Mouse (Mus musculus): Measurements from ENCODE around the gene Cldn11. TPM values are rescaled to one million over a fixed set of nuclear protein-coding genes. Genes with fewer than 3 reads are reported as not detected.
"Not testable (repeated sequence)": the region's sequence is repeated elsewhere in the genome, so short reads cannot be mapped to it uniquely, and the experiment has no call there.

Cldn11 gene
- polyA plus RNA-seq, 1 experiment: 337 TPM

DNA sequence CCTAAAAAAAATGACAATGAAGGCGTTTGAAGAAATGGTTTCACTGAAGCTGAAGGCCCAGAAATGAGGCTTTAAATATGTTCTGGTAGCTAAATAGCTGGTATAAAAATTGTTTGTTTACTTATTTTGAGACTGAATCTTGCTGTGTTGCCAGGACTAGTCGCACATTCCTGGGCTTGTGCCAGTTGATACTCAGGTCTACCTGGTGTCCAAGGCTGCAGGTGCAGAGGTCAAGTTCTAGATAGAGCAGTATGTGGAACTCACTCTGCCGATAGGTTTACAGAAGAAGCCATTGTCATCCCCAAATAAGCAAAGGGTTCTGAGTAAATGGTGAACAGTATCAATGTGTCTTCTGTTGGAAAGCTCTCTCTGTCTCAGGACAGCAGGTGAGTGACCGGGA is 8.1 kb upstream of the Cldn11 start:
- no peak overlapping the region for H3K27ac ChIP-seq (ENCODE audit: insufficient read depth, low read length)
- H3K27me3 ChIP-seq (ENCODE audit: control insufficient read depth, insufficient read depth, low read length): no peaks in the 10 kb centered on the region
- TF ChIP-seq POLR2A (IDR thresholded peaks at IDR 0.05; ENCODE audit: borderline replicate concordance, insufficient read depth, low read length): no peak
- no peak for TF ChIP-seq CTCF (IDR thresholded peaks at IDR 0.05; ENCODE audit: borderline replicate concordance, insufficient read depth, low read depth, low read length)
- no peak for DNase-seq
- no peaks in the 10 kb centered on the region for H3K4me1 ChIP-seq (ENCODE audit: control insufficient read depth, insufficient read depth, low read length)
- no peak overlapping the region for H3K4me3 ChIP-seq (replicated peaks; ENCODE audit: insufficient read depth, low read depth, low read length)
- WGBS: 77% methylated on average over 4 of the region's 4 CpGs

DNA sequence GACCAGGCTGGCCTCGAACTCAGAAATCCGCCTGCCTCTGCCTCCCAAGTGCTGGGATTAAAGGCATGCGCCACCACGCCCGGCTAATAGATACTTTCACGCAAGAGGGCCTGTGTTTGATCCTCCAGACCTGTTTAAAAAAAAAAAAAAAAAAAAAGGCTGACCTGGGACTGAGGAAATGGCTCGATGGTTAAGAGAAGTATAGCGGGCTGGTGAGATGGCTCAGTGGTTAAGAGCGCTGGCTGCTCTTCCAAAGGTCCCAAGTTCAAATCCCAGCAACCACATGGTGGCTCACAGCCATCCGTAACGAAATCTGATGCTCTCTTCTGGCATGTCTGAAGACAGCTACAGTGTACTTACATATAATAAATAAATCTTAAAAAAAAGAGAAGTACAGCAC is 4.5 kb upstream of the Cldn11 start:
- H3K27ac ChIP-seq (ENCODE audit: insufficient read depth, low read length); DNase-seq; H3K27me3 ChIP-seq (ENCODE audit: control insufficient read depth, insufficient read depth, low read length); H3K4me3 ChIP-seq (replicated peaks; ENCODE audit: insufficient read depth, low read depth, low read length); H3K4me1 ChIP-seq (ENCODE audit: control insufficient read depth, insufficient read depth, low read length): not testable (repeated sequence)
- 86% methylated on average over 11 of the region's 11 CpGs for WGBS

DNA sequence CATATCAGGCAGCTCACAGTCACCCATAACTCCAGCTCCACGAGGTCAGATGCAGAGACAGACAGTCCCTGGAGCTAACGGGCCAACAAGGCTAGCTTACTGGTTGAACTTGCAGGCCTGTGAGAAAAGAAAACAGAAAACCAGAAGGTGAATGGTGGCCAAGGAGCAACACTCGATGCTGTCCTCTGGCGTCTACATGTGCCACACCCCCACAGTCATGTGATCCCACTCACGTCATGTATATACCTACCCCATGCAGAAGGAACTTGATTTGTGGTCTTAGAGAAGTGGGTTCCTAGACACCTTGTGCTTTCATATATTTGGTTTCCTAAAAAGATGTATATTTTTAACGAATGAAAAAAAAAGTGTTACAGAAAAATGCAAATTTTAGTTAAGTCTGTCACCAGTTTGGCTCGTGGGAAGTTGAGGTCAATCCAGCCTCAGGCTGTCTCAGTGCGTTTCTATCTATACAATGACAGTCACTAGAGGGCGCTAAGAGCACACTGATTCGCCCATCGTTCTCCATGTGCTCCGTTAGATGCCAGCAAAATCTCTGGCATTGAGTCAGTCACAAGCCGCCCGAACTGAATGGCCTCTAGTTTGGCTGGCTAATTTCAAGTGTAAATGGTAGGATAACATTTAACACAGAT is 4.0 kb upstream of the Cldn11 start:
- H3K4me1 ChIP-seq (ENCODE audit: control insufficient read depth, insufficient read depth, low read length): no peaks in the 10 kb centered on the region
- peak; percentile 74 to 81 for DNase-seq
- peaks cover 1% of the 10 kb centered on the region; the same call in 1 of the 2 replicates for H3K27me3 ChIP-seq (ENCODE audit: control insufficient read depth, insufficient read depth, low read length)
- TF ChIP-seq CTCF (IDR thresholded peaks at IDR 0.05; ENCODE audit: borderline replicate concordance, insufficient read depth, low read depth, low read length): peak; percentile 96
- TF ChIP-seq POLR2A (IDR thresholded peaks at IDR 0.05; ENCODE audit: borderline replicate concordance, insufficient read depth, low read length): no peak
- H3K4me3 ChIP-seq (replicated peaks; ENCODE audit: insufficient read depth, low read depth, low read length): no peak overlapping the region
- 12% methylated on average over 14 of the region's 14 CpGs for WGBS
- H3K27ac ChIP-seq (ENCODE audit: insufficient read depth, low read length): no peak overlapping the region

DNA sequence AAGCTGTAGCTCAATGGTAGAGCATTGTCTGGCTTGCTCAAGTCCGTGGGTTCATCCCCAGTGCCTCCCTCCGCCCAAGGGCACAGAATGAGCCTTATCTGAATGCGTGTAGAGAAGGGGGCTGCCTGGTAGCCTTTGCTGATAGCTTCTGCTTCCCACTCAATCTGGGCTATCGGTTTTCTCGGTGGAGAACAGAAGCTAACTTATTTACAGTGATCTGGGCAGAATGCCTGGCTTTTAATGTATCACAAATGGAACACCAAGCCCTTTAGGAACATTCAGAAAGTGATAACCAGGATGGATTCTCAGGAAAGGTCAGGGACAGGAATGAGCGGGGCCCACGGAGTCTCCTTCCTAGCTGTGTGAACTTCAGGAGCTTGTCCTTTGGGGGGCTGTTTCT is 1.1 kb upstream of the Cldn11 start:
- Histone ChIP-seq H3K27me3 (ENCODE audit: control insufficient read depth, insufficient read depth, low read length) (peaks cover 1% of the 10 kb centered on the region; the same call in 1 of the 2 replicates), H3K4me3 (replicated peaks; ENCODE audit: insufficient read depth, low read depth, low read length) (no peak overlapping the region), H3K27ac (ENCODE audit: insufficient read depth, low read length) (no peak overlapping the region), H3K4me1 (ENCODE audit: control insufficient read depth, insufficient read depth, low read length) (no peaks in the 10 kb centered on the region)
- no peak for DNase-seq
- 93% methylated on average over 7 of the region's 7 CpGs for WGBS
- TF ChIP-seq POLR2A (IDR thresholded peaks at IDR 0.05; ENCODE audit: borderline replicate concordance, insufficient read depth, low read length) (no peak), CTCF (IDR thresholded peaks at IDR 0.05; ENCODE audit: borderline replicate concordance, insufficient read depth, low read depth, low read length) (no peak)

DNA sequence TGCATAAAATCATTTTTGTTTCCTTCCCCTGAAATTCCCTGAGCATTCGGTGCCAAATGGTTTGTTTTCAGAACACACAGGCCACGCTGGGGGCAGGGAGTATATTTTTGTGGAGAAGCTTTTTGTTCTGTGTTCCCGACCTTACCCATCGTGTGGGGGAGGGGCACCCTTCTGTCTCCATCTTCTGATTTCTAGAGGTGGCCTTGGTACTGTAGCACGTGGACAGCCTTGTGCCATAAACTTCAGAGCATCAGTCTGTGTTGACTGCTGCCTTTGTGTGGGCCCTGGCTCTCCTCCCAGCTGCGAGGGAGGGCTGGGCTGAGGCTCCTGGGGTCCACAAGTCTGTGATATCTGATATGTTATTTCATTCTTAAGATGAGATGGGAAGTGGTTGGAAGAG is 2.4 kb downstream of the Cldn11 start:
- no peak overlapping the region for H3K27ac ChIP-seq (ENCODE audit: insufficient read depth, low read length)
- WGBS: 35% methylated on average over 6 of the region's 6 CpGs

DNA sequence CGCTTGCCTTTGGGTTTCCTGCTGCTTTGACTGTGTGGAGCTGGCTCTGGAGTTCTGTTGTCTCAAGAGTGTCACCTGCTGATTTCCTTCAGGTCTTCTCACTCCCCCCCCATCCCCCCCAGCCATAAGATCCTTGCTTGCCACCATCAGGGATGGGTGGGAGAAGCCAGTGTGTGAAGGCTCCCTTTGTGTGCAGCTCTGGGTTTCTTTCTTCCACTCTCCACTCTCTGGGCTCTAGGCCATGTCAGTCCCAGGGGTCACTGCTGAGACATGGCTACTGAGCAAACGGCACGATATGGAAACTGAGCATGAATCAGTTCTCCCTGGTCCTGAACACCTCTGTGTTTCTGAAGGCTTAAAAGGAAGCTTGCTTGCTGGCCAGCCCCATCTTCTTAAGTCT is 6.4 kb downstream of the Cldn11 start:
- Histone ChIP-seq H3K4me3 (replicated peaks; ENCODE audit: insufficient read depth, low read depth, low read length) (no peak overlapping the region), H3K4me1 (ENCODE audit: control insufficient read depth, insufficient read depth, low read length) (peaks cover 7% of the 10 kb centered on the region), H3K27ac (ENCODE audit: insufficient read depth, low read length) (0 out of 2 replicates have a peak overlapping the region, but pooled peaks have one; percentile 27), H3K27me3 (ENCODE audit: control insufficient read depth, insufficient read depth, low read length) (no peaks in the 10 kb centered on the region)
- TF ChIP-seq POLR2A (IDR thresholded peaks at IDR 0.05; ENCODE audit: borderline replicate concordance, insufficient read depth, low read length) (no peak), CTCF (IDR thresholded peaks at IDR 0.05; ENCODE audit: borderline replicate concordance, insufficient read depth, low read depth, low read length) (no peak)
- 2% methylated on average over 3 of the region's 3 CpGs for WGBS
- no peak for DNase-seq

More for the DNA sequence above, 2.4 kb downstream of the Cldn11 start:
- peak in 1 of 2 experiments; percentile 22 for DNase-seq
- H3K4me3 ChIP-seq (replicated peaks; ENCODE audit: insufficient read depth, low read depth, low read length): no peak overlapping the region
- TF ChIP-seq CTCF (IDR thresholded peaks at IDR 0.05; ENCODE audit: borderline replicate concordance, insufficient read depth, low read depth, low read length): no peak
- no peak for TF ChIP-seq POLR2A (IDR thresholded peaks at IDR 0.05; ENCODE audit: borderline replicate concordance, insufficient read depth, low read length)
- peaks cover 1% of the 10 kb centered on the region; the same call in 1 of the 2 replicates for H3K27me3 ChIP-seq (ENCODE audit: control insufficient read depth, insufficient read depth, low read length)
- H3K4me1 ChIP-seq (ENCODE audit: control insufficient read depth, insufficient read depth, low read length): peaks cover 7% of the 10 kb centered on the region

DNA sequence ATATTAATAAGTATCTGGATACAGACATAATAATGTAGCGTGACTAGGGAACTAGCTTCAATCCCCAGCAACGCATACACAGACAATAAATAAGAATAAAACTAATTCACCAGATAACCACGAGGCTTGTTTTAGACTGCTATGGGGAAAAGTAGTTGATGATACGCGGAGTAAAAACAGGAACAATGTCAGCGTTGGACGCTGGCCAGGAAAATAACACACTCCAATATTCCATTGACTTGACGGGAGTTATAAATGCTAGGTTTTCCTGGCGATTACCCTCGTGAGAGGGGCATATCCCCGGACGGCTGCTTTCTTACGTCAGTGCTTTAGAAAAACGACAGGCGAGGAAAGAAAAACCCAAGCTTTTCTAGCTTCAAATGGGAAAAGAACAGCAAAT is 8.1 kb downstream of the Cldn11 start:
- no peak for TF ChIP-seq POLR2A (IDR thresholded peaks at IDR 0.05; ENCODE audit: borderline replicate concordance, insufficient read depth, low read length)
- TF ChIP-seq CTCF (IDR thresholded peaks at IDR 0.05; ENCODE audit: borderline replicate concordance, insufficient read depth, low read depth, low read length): no peak
- no peak for DNase-seq
- no peaks in the 10 kb centered on the region for H3K27me3 ChIP-seq (ENCODE audit: control insufficient read depth, insufficient read depth, low read length)
- peaks cover 7% of the 10 kb centered on the region for H3K4me1 ChIP-seq (ENCODE audit: control insufficient read depth, insufficient read depth, low read length)
- WGBS: 53% methylated on average over 15 of the region's 15 CpGs
- H3K27ac ChIP-seq (ENCODE audit: insufficient read depth, low read length): no peak overlapping the region
- no peak overlapping the region for H3K4me3 ChIP-seq (replicated peaks; ENCODE audit: insufficient read depth, low read depth, low read length)

- Histone ChIP-seq H3K27me3 (ENCODE audit: control insufficient read depth, insufficient read depth, low read length) (no peaks in the 10 kb centered on the region), H3K4me3 (replicated peaks; ENCODE audit: insufficient read depth, low read depth, low read length) (no peak overlapping the region), H3K4me1 (ENCODE audit: control insufficient read depth, insufficient read depth, low read length) (peaks cover 7% of the 10 kb centered on the region), H3K27ac (ENCODE audit: insufficient read depth, low read length) (no peak overlapping the region)
- WGBS: 70% methylated on average over 10 of the region's 10 CpGs
- DNase-seq: no peak
- TF ChIP-seq CTCF (IDR thresholded peaks at IDR 0.05; ENCODE audit: borderline replicate concordance, insufficient read depth, low read depth, low read length) (no peak), POLR2A (IDR thresholded peaks at IDR 0.05; ENCODE audit: borderline replicate concordance, insufficient read depth, low read length) (no peak)
Measured at GRCm38 (mm10) chr3:31160046-31160445, 10.3 kb downstream of the Cldn11 start.

All from cerebellum, adult 2 months (tissue).